Mouse (Mus musculus): ENCODE data around the gene Syt2.

Syt2 gene

GRCm38 (mm10) chr1:134651268-134651850 is 4.9 kb downstream of the Syt2 start:
- DNase-seq = peak; percentile 74

- peak; percentile 70 for DNase-seq
These were observed 5.4 kb downstream of the Syt2 start for GRCm38 (mm10) chr1:134651851-134652398.

DNA sequence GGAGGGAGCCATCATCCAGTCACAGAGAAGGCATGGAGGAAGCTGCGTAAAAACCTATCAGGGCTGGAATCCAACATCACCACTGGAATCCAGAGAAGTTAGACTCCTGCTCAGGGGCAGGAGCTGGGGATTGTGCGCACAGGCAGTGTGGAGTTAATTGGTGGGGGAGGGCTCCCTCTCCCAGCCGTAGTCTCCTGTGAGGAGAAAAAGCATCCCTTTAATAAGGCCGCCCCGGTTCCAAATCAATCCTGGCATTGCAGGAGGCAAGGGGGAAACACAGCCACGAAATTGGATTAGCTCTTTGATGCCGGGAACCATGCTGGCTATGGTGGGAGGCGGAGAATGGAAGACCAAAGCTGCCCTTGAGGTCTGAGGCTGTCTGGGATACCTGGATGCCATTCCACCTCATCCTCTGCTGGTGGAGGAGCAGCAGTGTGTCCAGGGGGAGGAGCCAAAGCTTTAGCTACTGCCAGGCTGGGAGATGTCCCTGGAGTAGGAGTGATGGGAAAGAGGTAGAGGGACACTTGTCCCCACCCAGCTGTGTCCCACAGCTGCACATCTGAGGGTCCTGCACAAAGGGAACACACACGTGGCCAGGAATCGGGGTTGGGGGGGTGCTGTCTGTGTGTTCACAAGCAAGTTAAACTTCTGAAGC is 7.3 kb downstream of the Syt2 start:
- DNase-seq = no peak

GRCm38 (mm10) chr1:134658841-134659240 is 12.4 kb downstream of the Syt2 start:
- DNase-seq = no peak

DNA sequence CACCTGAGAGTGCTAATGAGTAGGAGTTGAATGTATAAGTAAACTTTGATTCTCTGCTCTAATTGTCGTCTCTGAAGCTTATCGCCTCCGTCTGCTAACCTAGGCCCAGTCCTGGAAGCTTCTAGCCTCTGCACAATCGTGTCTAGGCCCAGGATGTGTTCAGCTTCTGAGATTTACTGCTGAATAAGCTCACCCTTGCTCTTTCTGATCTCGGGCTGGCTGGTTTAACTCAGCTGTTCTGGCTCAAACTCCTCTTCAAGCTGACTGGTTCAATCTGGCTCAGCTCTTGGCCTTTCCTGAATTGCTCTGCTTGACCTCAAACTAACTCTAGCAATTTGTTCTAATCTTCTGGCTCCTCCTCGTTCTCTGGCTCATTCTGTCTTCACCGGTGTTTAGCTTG is 13.7 kb downstream of the Syt2 start:
- DNase-seq = no peak

DNA sequence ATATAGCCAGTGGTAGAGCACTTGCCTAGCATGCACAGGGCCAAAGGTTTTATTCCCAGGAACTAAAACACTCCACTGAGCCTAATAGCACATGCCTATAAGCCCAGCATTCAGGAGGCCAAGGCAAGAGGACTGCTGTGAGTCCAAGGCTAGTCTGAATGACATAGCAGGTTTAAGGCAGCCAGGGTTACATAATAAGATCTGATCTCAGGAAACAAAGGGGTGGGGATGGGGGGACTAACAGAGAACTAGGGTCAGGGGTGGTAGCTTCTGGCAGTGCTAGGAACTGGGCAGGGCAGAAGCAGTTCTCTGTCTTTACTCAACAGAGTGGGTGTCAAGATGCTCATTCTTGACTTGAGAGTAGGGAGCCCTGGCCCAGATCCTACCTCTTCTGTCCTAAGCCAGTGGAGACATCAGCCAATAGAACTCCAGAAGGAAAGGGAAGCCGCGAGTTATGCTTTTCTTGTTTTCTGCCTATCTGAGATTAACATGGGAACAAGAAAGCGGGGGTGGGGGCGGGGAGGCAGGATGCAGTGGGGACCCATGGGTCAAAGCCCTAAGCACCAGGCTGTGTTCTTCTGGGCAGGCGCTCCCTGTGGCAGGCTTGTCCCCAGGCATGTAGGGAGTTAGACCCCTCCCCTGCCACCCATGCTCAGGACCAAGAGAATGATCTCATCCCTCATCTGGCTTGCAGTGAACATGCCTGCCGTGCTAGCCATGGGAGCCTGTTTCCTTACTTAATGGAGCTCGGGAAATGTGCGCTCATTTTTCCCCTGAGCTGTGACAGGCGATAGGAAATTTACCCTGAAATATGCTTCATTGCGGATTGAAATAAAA is 25.0 kb downstream of the Syt2 start:
- no peak for DNase-seq

DNA sequence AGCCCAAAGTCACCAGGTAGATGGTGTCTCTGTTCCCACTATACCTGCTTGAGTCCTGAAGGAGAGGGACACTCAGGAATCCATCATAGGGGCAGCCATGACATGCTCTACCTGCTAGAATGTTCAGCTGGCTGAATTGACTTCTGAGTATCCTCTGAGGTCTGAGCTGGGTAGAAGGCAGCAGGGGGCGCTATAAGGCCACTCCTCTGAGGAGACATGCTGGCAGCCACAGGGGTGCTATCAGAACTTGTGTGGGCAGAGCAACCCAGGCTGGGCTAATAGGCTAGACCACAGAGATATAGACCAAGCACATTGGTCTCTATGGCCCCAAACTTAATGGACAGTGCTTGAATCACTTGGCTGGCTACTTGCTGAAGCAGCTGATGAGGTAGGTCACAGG is 27.8 kb downstream of the Syt2 start:
- DNase-seq = peak; percentile 62

DNA sequence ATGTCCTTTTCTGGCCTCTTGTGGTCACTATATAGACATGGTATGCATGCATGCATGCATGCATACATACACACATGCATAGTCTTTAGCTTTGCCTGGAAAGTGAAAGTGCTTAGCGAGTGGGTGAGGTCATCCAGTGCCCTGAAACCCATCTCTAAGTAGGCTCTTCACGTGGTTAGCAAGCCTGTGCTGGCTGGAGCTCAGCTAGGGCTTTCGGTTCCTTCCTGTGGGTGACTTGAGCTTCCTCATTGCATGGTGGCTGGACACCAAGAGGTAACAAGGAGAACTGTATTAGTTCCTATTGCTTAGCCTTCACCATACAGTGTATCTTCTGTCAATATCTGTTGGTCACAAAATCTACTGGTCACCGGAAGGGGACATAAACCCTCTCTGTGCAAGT is 33.0 kb downstream of the Syt2 start:
- DNase-seq = no peak

GRCm38 (mm10) chr1:134680617-134681016 is 34.1 kb downstream of the Syt2 start:
- no peak for DNase-seq

DNA sequence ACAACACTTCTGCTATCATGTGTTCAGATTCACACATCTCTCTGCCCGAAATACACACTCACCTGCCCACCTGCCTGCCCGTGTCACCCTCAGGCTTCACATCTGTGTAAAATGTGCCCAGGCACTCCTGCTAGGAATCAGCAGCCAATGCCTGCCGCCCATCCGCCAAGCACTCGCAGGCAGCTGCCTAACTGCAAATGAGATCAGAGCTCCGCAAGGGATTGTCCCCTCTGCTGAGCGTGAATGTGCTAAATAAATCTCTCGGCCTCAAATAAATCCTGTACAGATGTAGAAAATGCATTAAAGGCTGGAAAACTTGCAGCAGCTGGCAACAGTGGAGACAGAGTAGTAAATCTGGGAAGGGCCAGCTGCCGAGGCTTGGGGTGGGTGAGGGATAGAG is 36.0 kb downstream of the Syt2 start:
- no peak for DNase-seq

DNA sequence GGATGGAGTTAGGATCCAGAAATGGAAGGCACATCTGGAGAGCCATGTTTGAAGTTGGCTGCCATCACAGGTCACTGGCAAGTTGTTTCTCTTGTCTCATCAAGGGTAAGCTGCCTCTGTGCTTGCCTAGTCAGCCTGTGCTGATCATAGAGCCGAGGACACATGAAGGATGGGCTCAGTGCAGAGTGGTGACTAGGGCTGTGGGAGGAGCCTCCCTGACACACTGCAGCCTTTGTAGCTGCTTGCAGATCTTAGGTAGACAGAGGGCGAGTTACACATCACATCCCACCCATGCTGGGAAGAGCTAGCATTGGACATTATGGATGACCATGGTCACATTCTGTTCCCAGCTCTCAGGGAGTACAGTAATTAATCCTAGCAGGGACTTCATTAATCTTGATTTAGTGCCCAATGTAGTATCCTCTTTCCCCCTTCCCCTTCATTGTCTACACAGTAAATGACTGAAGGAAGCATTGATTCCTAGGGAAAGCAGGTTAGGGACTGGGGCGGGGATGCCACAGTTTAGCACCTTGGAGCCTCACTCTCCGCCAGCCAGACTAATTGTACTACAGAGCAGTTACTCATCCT is 40.5 kb downstream of the Syt2 start:
- no peak for DNase-seq

- DNase-seq = peak; percentile 50
These were observed 49.8 kb downstream of the Syt2 start for GRCm38 (mm10) chr1:134696302-134696701.

DNA sequence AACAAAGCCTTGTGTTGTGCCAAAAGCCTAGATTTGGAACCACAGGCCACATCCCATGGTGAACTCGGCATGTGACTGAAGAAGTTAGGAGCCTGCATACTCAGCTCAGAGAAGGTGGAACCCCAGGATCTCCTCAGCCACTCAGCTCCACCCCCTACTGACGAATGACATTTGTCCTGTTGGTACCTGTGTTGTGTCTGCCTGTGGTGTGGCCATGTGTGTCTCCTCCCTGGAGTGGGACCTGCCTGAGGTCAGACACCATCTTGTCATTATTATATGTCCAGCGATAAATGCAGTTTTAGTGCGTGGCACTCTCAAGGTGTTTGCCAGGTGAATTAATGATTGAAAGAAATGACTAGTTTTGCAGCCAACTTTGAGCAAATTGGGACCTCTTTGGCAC is 50.6 kb downstream of the Syt2 start:
- DNase-seq = peak; percentile 57

- peak; percentile 79 for DNase-seq
These were observed 51.2 kb downstream of the Syt2 start for GRCm38 (mm10) chr1:134697522-134698250.

- DNase-seq = peak; percentile 75
These were observed 52.0 kb downstream of the Syt2 start for GRCm38 (mm10) chr1:134698486-134698885.

DNA sequence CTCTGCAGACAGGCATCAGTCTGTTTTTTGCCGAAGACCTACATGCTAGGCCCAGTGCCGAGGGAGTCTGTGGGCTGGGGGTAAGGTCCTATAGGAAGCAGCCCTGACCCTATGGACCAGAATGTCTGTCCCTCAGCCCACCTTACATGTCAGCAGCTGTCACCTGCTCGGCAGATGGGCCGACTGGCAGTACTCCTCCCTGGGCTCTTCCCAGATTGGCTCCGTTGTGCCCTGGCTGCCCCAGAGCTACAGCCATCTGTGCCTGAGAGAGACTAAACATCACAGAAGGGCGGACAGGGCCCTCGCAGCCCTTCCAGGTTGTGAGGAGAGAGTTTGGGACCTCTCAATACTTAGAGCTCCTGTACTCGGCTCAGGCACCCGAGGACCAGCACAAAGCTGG is 52.9 kb downstream of the Syt2 start:
- DNase-seq = peak; percentile 93

DNA sequence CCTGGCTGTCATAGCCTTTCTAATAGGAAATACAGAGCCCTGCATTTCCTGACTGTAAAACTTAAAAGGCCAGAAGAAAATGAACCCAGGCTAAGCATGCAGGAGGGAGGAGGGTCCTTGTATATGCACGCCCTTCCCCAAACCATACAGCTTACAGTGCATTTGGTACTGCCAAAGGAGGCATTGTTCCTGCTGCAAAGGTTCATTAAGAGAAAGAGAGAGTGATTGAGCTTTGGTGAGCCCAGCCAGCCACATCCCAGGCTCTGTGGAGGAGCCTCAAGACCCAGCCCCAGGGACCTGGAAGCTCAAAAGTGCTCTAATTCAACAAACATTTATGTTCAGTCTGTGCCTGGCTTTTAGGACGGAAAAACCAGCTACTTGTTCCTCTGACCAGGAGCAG is 53.7 kb downstream of the Syt2 start:
- DNase-seq = peak; percentile 27

GRCm38 (mm10) chr1:134700634-134701033 is 54.2 kb downstream of the Syt2 start:
- peak; percentile 51 for DNase-seq

- DNase-seq = peak; percentile 73
These were observed 54.7 kb downstream of the Syt2 start for GRCm38 (mm10) chr1:134701191-134701590.

GRCm38 (mm10) chr1:134703232-134703631 is 56.8 kb downstream of the Syt2 start:
- peak; percentile 31 for DNase-seq

- DNase-seq = peak; percentile 77
These were observed 58.2 kb downstream of the Syt2 start for GRCm38 (mm10) chr1:134704396-134705306.
